Mouse (Mus musculus): ENCODE measurements around the gene Terb2. TPM values are rescaled to one million over a fixed set of nuclear protein-coding genes. Genes with fewer than 3 reads are reported as not detected.

Terb2 gene
- polyA plus RNA-seq, 1 experiment from 2014 or later = not detected

DNA sequence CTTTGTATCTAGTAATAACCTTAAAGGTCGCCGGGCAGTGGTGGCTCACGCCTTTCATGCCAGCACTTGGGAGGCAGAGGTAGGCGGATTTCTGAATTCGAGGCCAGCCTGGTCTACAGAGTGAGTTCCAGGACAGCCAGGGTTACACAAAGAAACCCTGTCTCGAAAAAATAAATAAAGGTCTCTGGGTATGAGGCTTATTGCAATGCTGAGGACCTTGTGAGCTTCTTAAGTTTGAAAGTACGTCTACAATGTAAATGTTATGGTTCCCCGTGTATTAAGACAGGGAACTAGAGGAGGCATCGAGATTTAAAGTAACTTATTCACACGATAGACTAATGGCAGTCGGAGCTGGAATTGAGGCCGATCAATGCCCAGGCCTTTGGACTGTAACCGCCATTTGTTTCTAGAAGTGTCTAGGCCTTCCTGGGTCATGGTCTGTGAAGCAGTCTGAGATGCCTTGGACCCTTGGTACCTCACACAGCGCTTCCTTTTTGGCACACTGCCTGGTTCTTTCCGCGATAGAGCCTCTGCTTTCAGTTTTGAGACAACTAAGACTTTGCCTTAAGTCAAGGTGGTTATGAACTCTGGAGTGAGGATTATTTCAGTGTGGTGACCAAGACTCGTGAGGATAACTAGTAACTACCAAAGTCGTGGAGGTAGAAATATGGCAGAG lies 37.7 kb upstream of the Terb2 start:
- H3K4me3 ChIP-seq (ENCODE audit: low read depth, low read length) = peak overlapping the region; percentile 73
- peaks cover 5% of the 10 kb centered on the region for H3K4me1 ChIP-seq (ENCODE audit: control insufficient read depth, insufficient read depth, low read length)
- peak overlapping the region; percentile 76 for H3K27ac ChIP-seq (ENCODE audit: low read depth, low read length)
- H3K9me3 ChIP-seq (replicated peaks; ENCODE audit: control insufficient read depth, low read length) = no peaks in the 10 kb centered on the region
- H3K27me3 ChIP-seq (ENCODE audit: control insufficient read depth, insufficient read depth, low read length) = no peaks in the 10 kb centered on the region
- H3K4me2 ChIP-seq = peak overlapping the region; percentile 81
- peak overlapping the region; percentile 87 for H3K9ac ChIP-seq (ENCODE audit: low read depth, low read length)
- ATAC-seq (replicated peaks; ENCODE audit: insufficient number of reproducible peaks, low FRiP score, low TSS enrichment) = no peak
- WGBS (ENCODE audit: insufficient replicate concordance) = 31% methylated on average over 18 of the region's 18 CpGs
- H3K36me3 ChIP-seq (ENCODE audit: control insufficient read depth, insufficient read depth, low read length) = no peaks in the 10 kb centered on the region

GRCm38 (mm10) chr2:122149316-122149715 lies 36.8 kb upstream of the Terb2 start:
- ATAC-seq (replicated peaks; ENCODE audit: insufficient number of reproducible peaks, low FRiP score, low TSS enrichment) = no peak
- H3K27ac ChIP-seq (ENCODE audit: low read depth, low read length) = no peak overlapping the region
- H3K4me1 ChIP-seq (ENCODE audit: control insufficient read depth, insufficient read depth, low read length) = peaks cover 5% of the 10 kb centered on the region
- H3K9ac ChIP-seq (ENCODE audit: low read depth, low read length) = no peak overlapping the region
- 86% methylated on average over 6 of the region's 6 CpGs for WGBS (ENCODE audit: insufficient replicate concordance)
- no peak overlapping the region for H3K4me3 ChIP-seq (ENCODE audit: low read depth, low read length)
- no peaks in the 10 kb centered on the region for H3K9me3 ChIP-seq (replicated peaks; ENCODE audit: control insufficient read depth, low read length)
- H3K36me3 ChIP-seq (ENCODE audit: control insufficient read depth, insufficient read depth, low read length) = no peaks in the 10 kb centered on the region
- no peaks in the 10 kb centered on the region for H3K27me3 ChIP-seq (ENCODE audit: control insufficient read depth, insufficient read depth, low read length)
- peak overlapping the region; percentile 81; the same call in 1 of the 2 replicates for H3K4me2 ChIP-seq

GRCm38 (mm10) chr2:122149716-122150115 lies 36.4 kb upstream of the Terb2 start:
- Histone ChIP-seq H3K4me3 (ENCODE audit: low read depth, low read length) (no peak overlapping the region), H3K9ac (ENCODE audit: low read depth, low read length) (no peak overlapping the region), H3K9me3 (replicated peaks; ENCODE audit: control insufficient read depth, low read length) (no peaks in the 10 kb centered on the region), H3K27ac (ENCODE audit: low read depth, low read length) (no peak overlapping the region), H3K36me3 (ENCODE audit: control insufficient read depth, insufficient read depth, low read length) (no peaks in the 10 kb centered on the region), H3K4me2 (no peak overlapping the region), H3K4me1 (ENCODE audit: control insufficient read depth, insufficient read depth, low read length) (peaks cover 5% of the 10 kb centered on the region), H3K27me3 (ENCODE audit: control insufficient read depth, insufficient read depth, low read length) (no peaks in the 10 kb centered on the region)
- ATAC-seq (replicated peaks; ENCODE audit: insufficient number of reproducible peaks, low FRiP score, low TSS enrichment) = no peak
- 72% methylated on average over 3 of the region's 3 CpGs for WGBS (ENCODE audit: insufficient replicate concordance)

GRCm38 (mm10) chr2:122151221-122151620 lies 34.9 kb upstream of the Terb2 start:
- Histone ChIP-seq H3K4me1 (ENCODE audit: control insufficient read depth, insufficient read depth, low read length) (peaks cover 5% of the 10 kb centered on the region), H3K4me2 (no peak overlapping the region), H3K27ac (ENCODE audit: low read depth, low read length) (no peak overlapping the region), H3K36me3 (ENCODE audit: control insufficient read depth, insufficient read depth, low read length) (no peaks in the 10 kb centered on the region), H3K9me3 (replicated peaks; ENCODE audit: control insufficient read depth, low read length) (no peaks in the 10 kb centered on the region), H3K9ac (ENCODE audit: low read depth, low read length) (no peak overlapping the region), H3K4me3 (ENCODE audit: low read depth, low read length) (no peak overlapping the region), H3K27me3 (ENCODE audit: control insufficient read depth, insufficient read depth, low read length) (no peaks in the 10 kb centered on the region)
- no peak for ATAC-seq (replicated peaks; ENCODE audit: insufficient number of reproducible peaks, low FRiP score, low TSS enrichment)
- 76% methylated on average over 1 of the region's 1 CpGs for WGBS (ENCODE audit: insufficient replicate concordance)

GRCm38 (mm10) chr2:122152850-122153249 lies 33.2 kb upstream of the Terb2 start:
- H3K27ac ChIP-seq (ENCODE audit: low read depth, low read length) = no peak overlapping the region
- no peaks in the 10 kb centered on the region for H3K36me3 ChIP-seq (ENCODE audit: control insufficient read depth, insufficient read depth, low read length)
- no peak overlapping the region for H3K4me2 ChIP-seq
- no peaks in the 10 kb centered on the region for H3K9me3 ChIP-seq (replicated peaks; ENCODE audit: control insufficient read depth, low read length)
- no peak overlapping the region for H3K4me3 ChIP-seq (ENCODE audit: low read depth, low read length)
- no peaks in the 10 kb centered on the region for H3K27me3 ChIP-seq (ENCODE audit: control insufficient read depth, insufficient read depth, low read length)
- H3K4me1 ChIP-seq (ENCODE audit: control insufficient read depth, insufficient read depth, low read length) = peaks cover 5% of the 10 kb centered on the region
- 83% methylated on average over 3 of the region's 3 CpGs for WGBS (ENCODE audit: insufficient replicate concordance)
- no peak for ATAC-seq (replicated peaks; ENCODE audit: insufficient number of reproducible peaks, low FRiP score, low TSS enrichment)
- H3K9ac ChIP-seq (ENCODE audit: low read depth, low read length) = no peak overlapping the region

DNA sequence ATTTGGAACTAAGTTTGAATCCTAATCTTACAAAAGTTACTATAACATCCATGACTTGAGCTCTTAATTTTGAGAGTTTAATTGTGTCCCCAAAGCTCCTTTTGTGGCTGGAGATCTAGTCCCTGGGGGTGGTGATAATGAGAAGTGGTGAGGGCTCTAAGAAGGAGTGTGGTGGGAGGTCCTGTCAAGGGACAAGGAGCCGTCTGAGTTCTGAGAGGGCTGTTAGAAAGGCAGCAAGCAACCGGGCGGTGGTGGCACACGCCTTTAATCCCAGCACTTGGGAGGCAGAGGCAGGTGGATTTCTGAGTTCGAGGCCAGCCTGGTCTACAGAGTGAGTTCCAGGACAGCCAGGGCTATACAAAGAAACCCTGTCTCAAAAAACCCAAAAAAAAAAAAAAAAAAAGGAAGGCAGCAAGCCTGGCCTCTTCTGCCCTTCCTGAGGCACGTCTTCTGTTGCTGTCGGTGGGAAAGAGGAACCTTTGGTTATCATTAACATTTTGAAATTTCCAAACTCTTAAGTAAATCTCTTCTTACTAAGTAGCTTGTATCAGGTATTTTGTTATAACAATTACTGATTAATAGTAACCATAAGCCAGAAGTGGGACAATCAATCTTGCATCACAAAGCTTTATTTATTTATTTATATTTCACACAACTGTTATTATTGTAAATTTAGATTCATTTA lies 32.2 kb upstream of the Terb2 start:
- no peaks in the 10 kb centered on the region for H3K27me3 ChIP-seq (ENCODE audit: control insufficient read depth, insufficient read depth, low read length)
- no peak for ATAC-seq (replicated peaks; ENCODE audit: insufficient number of reproducible peaks, low FRiP score, low TSS enrichment)
- WGBS (ENCODE audit: insufficient replicate concordance) = 81% methylated on average over 7 of the region's 7 CpGs
- no peak overlapping the region for H3K27ac ChIP-seq (ENCODE audit: low read depth, low read length)
- H3K36me3 ChIP-seq (ENCODE audit: control insufficient read depth, insufficient read depth, low read length) = no peaks in the 10 kb centered on the region
- H3K9me3 ChIP-seq (replicated peaks; ENCODE audit: control insufficient read depth, low read length) = no peaks in the 10 kb centered on the region
- peaks cover 5% of the 10 kb centered on the region for H3K4me1 ChIP-seq (ENCODE audit: control insufficient read depth, insufficient read depth, low read length)
- no peak overlapping the region for H3K4me2 ChIP-seq
- no peak overlapping the region for H3K4me3 ChIP-seq (ENCODE audit: low read depth, low read length)
- H3K9ac ChIP-seq (ENCODE audit: low read depth, low read length) = no peak overlapping the region

DNA sequence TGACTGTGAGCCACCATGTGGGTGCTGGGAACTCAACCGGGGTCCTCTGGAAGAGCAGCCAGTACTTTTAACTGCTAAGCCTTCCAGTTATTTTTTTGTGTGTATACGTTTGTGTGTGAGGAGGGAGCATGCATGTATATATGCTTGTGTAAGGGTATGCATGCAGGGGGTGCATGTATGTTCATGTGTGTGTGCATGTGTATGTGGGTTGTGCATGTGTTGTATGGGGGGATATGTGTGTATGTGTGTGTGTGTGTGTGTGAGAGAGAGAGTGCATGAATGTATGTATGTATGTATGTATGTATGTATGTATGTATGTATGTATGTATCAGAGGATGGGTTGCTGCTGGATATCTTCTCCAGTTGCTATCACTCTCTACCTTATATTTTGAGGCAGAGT lies 31.6 kb upstream of the Terb2 start:
- H3K9ac ChIP-seq (ENCODE audit: low read depth, low read length) = no peak overlapping the region
- H3K27ac ChIP-seq (ENCODE audit: low read depth, low read length) = no peak overlapping the region
- H3K36me3 ChIP-seq (ENCODE audit: control insufficient read depth, insufficient read depth, low read length) = no peaks in the 10 kb centered on the region
- 0 out of 2 replicates have a peak, but pooled peaks cover 4% of the 10 kb centered on the region for H3K4me1 ChIP-seq (ENCODE audit: control insufficient read depth, insufficient read depth, low read length)
- no peak for ATAC-seq (replicated peaks; ENCODE audit: insufficient number of reproducible peaks, low FRiP score, low TSS enrichment)
- H3K4me2 ChIP-seq = no peak overlapping the region
- H3K4me3 ChIP-seq (ENCODE audit: low read depth, low read length) = no peak overlapping the region
- 92% methylated on average over 2 of the region's 2 CpGs for WGBS (ENCODE audit: insufficient replicate concordance)
- no peaks in the 10 kb centered on the region for H3K9me3 ChIP-seq (replicated peaks; ENCODE audit: control insufficient read depth, low read length)
- H3K27me3 ChIP-seq (ENCODE audit: control insufficient read depth, insufficient read depth, low read length) = no peaks in the 10 kb centered on the region

- H3K36me3 ChIP-seq (ENCODE audit: control insufficient read depth, insufficient read depth, low read length) = no peaks in the 10 kb centered on the region
- no peak for ATAC-seq (replicated peaks; ENCODE audit: insufficient number of reproducible peaks, low FRiP score, low TSS enrichment)
- no peak overlapping the region for H3K4me3 ChIP-seq (ENCODE audit: low read depth, low read length)
- 79% methylated on average over 2 of the region's 2 CpGs for WGBS (ENCODE audit: insufficient replicate concordance)
- no peak overlapping the region for H3K27ac ChIP-seq (ENCODE audit: low read depth, low read length)
- 0 out of 2 replicates have a peak, but pooled peaks cover 4% of the 10 kb centered on the region for H3K4me1 ChIP-seq (ENCODE audit: control insufficient read depth, insufficient read depth, low read length)
- no peaks in the 10 kb centered on the region for H3K9me3 ChIP-seq (replicated peaks; ENCODE audit: control insufficient read depth, low read length)
- H3K9ac ChIP-seq (ENCODE audit: low read depth, low read length) = no peak overlapping the region
- H3K4me2 ChIP-seq = no peak overlapping the region
- H3K27me3 ChIP-seq (ENCODE audit: control insufficient read depth, insufficient read depth, low read length) = no peaks in the 10 kb centered on the region
Observed at GRCm38 (mm10) chr2:122155292-122155691, 30.8 kb upstream of the Terb2 start.

Measured in heart, embryonic 11.5 days (tissue).